Mouse (Mus musculus) frontal cortex, adult (tissue): ENCODE data around the gene Zfp358.
A peak's percentile ranks its signal among the peaks of the same experiment; 100 is the strongest.

Source experiments
- ATAC-seq: cut with Nextera tagmentation; 2 replicates; pipeline ENCODE4 v1.9.2; 2017; ENCODE audit warnings: mild to moderate bottlenecking, moderate library complexity, mixed read lengths; ENCODE audit not compliant: low TSS enrichment

The Zfp358 gene

GRCm38 (mm10) chr8:3499751-3500150, 6.8 kb downstream of the Zfp358 start:
- peak; percentile 27 for ATAC-seq

GRCm38 (mm10) chr8:3500235-3501090, 7.5 kb downstream of the Zfp358 start, which contains the start of gene Mcoln1:
Gene Mcoln1 (plus strand): TSS chr8:3500457.
- peak; percentile 71 for ATAC-seq

- peak; percentile 39; the same call in 1 of the 2 replicates for ATAC-seq
Measured at GRCm38 (mm10) chr8:3502217-3502616, 9.3 kb downstream of the Zfp358 start.

GRCm38 (mm10) chr8:3507979-3508754, 15.2 kb downstream of the Zfp358 start:
- no peak for ATAC-seq

- no peak for ATAC-seq
Measured at GRCm38 (mm10) chr8:3514681-3515247, 21.8 kb downstream of the Zfp358 start.

- peak; percentile 62 for ATAC-seq
Measured at GRCm38 (mm10) chr8:3515260-3515671, 22.3 kb downstream of the Zfp358 start, which contains the start of gene Pnpla6. Gene Pnpla6 (plus strand): TSS chr8:3515384.

- peak; percentile 36 for ATAC-seq
Measured at GRCm38 (mm10) chr8:3515771-3516417, 23.0 kb downstream of the Zfp358 start.

- peak; percentile 74 for ATAC-seq
Measured at GRCm38 (mm10) chr8:3516450-3517116, 23.6 kb downstream of the Zfp358 start.

- no peak; the same call in 1 of the 2 replicates for ATAC-seq
Measured at GRCm38 (mm10) chr8:3517117-3517495, 24.2 kb downstream of the Zfp358 start.

GRCm38 (mm10) chr8:3522007-3522697, 29.2 kb downstream of the Zfp358 start:
- ATAC-seq, result no peak

GRCm38 (mm10) chr8:3530816-3531215, 37.9 kb downstream of the Zfp358 start:
- no peak for ATAC-seq

- no peak for ATAC-seq
Measured at GRCm38 (mm10) chr8:3531936-3532335, 39.0 kb downstream of the Zfp358 start.

GRCm38 (mm10) chr8:3536053-3536841, 43.3 kb downstream of the Zfp358 start:
- no peak for ATAC-seq

- ATAC-seq, result no peak
Measured at GRCm38 (mm10) chr8:3536940-3537339, 44.0 kb downstream of the Zfp358 start.

GRCm38 (mm10) chr8:3537666-3538065, 44.7 kb downstream of the Zfp358 start:
- ATAC-seq, result no peak

- no peak for ATAC-seq
Measured at GRCm38 (mm10) chr8:3539146-3539545, 46.2 kb downstream of the Zfp358 start.

GRCm38 (mm10) chr8:3540076-3540475, 47.1 kb downstream of the Zfp358 start:
- no peak for ATAC-seq

GRCm38 (mm10) chr8:3546511-3546910, 53.6 kb downstream of the Zfp358 start:
- no peak for ATAC-seq
